Mouse (Mus musculus): Measurements from ENCODE around the gene Gm9040.
"Not testable (repeated sequence)": the region's sequence is repeated elsewhere in the genome, so short reads cannot be mapped to it uniquely, and the experiment has no call there.

Gene Gm9040

GRCm38 (mm10) chr10:118326869-118327268 is at the start of gene Gm9040:
Gene Gm9040, minus strand, starts transcription at chr10:118326969.
- not testable (repeated sequence) for DNase-seq

- peak; percentile 80 for DNase-seq
Observed at GRCm38 (mm10) chr10:118370443-118370842, 43.7 kb upstream of the Gm9040 start.

GRCm38 (mm10) chr10:118369518-118369917 is 42.7 kb upstream of the Gm9040 start:
- no peak for DNase-seq

- DNase-seq = not testable (repeated sequence)
Observed at GRCm38 (mm10) chr10:118354005-118354404, 27.2 kb upstream of the Gm9040 start, which contains the start of gene Gm9049. Gene Gm9049, minus strand, starts transcription at chr10:118354105.

- DNase-seq = not testable (repeated sequence)
Observed at GRCm38 (mm10) chr10:118348579-118348978, 21.8 kb upstream of the Gm9040 start, which contains the start of gene Gm9048. Gene Gm9048, minus strand, starts transcription at chr10:118348679.

- not testable (repeated sequence) for DNase-seq
Observed at GRCm38 (mm10) chr10:118343155-118343554, 16.4 kb upstream of the Gm9040 start, which contains the start of gene Gm9046. Gene Gm9046, minus strand, starts transcription at chr10:118343255.

GRCm38 (mm10) chr10:118337731-118338130 is 11.0 kb upstream of the Gm9040 start, which contains the start of gene Gm9045:
Gene Gm9045, minus strand, starts transcription at chr10:118337831.
- DNase-seq = not testable (repeated sequence)

GRCm38 (mm10) chr10:118332308-118332707 is 5.5 kb upstream of the Gm9040 start, which contains the start of gene Gm9044:
Gene Gm9044, minus strand, starts transcription at chr10:118332408.
- not testable (repeated sequence) for DNase-seq

GRCm38 (mm10) chr10:118319024-118319423 is 7.7 kb downstream of the Gm9040 start:
- DNase-seq = no peak

- not testable (repeated sequence) for DNase-seq
Observed at GRCm38 (mm10) chr10:118302133-118302532, 24.6 kb downstream of the Gm9040 start.

GRCm38 (mm10) chr10:118294938-118295337 is 31.8 kb downstream of the Gm9040 start, which contains the start of gene Iltifb:
Gene Iltifb, minus strand, starts transcription at chr10:118295038.
- no peak for DNase-seq

- DNase-seq = not testable (repeated sequence)
Observed at GRCm38 (mm10) chr10:118283016-118283415, 43.8 kb downstream of the Gm9040 start.

GRCm38 (mm10) chr10:118282565-118282964 is 44.2 kb downstream of the Gm9040 start:
- not testable (repeated sequence) for DNase-seq

GRCm38 (mm10) chr10:118278069-118278468 is 48.7 kb downstream of the Gm9040 start:
- DNase-seq = not testable (repeated sequence)
